Mouse (Mus musculus): ENCODE data around the gene Akap7.

- TF ChIP-seq CTCF (IDR thresholded peaks at IDR 0.05; ENCODE audit: borderline replicate concordance, insufficient read depth, low read depth, low read length) (no peak), POLR2A (IDR thresholded peaks at IDR 0.05; ENCODE audit: borderline replicate concordance, insufficient read depth, low read length) (no peak)
Measured at GRCm38 (mm10) chr10:25271756-25272155, 35.9 kb downstream of the Akap7 start.
